Mouse (Mus musculus): ENCODE measurements around the gene Gm20379.

DNA sequence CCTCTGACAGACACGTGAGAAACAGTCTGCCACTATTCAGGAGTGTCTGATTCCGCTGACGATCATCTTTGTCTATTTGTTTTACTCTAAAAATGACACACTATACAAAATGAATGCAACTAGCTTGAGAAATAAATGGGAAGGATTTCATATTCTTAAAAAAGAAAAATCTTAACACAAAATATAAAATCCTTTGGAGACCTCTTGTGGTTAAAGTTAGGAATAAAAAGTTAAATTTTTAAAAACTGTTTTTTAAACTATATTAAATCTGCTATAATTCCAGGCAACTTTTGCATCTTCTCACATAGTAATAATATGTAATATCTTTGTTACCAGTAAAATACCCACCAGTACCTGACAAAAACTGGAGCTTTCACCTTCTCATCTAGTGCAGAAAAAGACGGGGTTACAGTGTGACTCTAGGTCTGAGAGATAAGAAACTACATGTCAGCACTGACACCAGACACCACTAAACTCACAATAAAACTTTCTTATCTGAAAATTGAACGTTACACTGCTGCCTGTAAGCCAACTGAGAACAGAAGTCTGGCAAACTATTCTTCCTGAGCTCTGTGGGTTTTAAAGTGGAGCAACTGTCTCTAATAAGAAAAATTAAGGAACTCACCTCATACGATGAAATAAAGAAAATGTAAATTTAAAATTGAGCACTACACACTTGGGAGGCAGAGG is 32.1 kb downstream of the Gm20379 start:
- no peak for TF ChIP-seq GATA1 (IDR thresholded peaks at IDR 0.05; ENCODE audit: low read length)
- TF ChIP-seq TAL1 (IDR thresholded peaks at IDR 0.05; ENCODE audit: low read length), result no peak

Data from erythroblast, embryonic 14.5 days (primary cell).